In the genomic region with DNA sequence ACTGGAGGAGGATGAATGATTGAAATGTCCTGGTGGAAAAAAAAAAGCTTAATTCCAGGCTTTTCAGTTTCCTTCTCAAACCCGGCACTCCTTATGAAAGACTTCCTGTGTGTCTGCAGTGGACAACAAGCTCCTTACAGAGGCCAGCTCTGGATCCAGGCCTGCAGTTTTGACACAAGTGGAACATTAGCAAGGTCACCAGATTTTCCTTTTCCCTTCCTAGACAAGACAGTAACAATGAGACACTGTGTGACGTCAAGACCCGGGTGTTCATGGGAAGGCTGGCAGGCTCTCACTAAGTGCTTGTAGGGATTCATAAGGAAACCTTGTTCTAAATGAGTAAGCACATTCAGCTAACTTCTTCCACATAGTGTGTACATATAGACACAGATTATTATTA, we compare ENCODE assay signal across 9 mouse cellular contexts.
DNase-seq lines count a peak whose midpoint lies in the region; ATAC-seq and TF ChIP-seq lines count a peak whose summit lies in the region.
"Had no signal": no experiment of that assay in that cellular context is flagged by ENCODE, and none has a peak within 500 bp of the region (broad histone marks: within the 10 kb centered on the region; RNA-seq: fewer than 3 reads in every experiment).

No protein-coding gene starts in this region.

- H3K27me3 ChIP-seq in heart, embryonic 14.5 days (ENCODE audit: control insufficient read depth, insufficient read depth, low read length) = no peaks in the 10 kb centered on the region

- no peak overlapping the region for H3K4me3 ChIP-seq in cortical plate, adult 2 months (ENCODE audit: insufficient read depth, low read length)
- no peak overlapping the region for H3K4me3 ChIP-seq in heart, embryonic 14.5 days (ENCODE audit: control insufficient read depth in 1 of 2, insufficient read depth in 1 of 2, low read depth in 1 of 2, low read length in 2 of 2)

- H3K4me2 ChIP-seq in heart, embryonic 14.5 days (ENCODE audit: low read length) = peak overlapping the region; percentile 22; the same call in 1 of the 2 replicates

- 32% methylated on average over 3 of the region's 3 CpGs for WGBS in heart, embryonic 14.5 days

- TF ChIP-seq CTCF in cortical plate, adult 2 months (IDR thresholded peaks at IDR 0.05; ENCODE audit: extremely low read depth, insufficient read depth, low read length) = no peak

- TF ChIP-seq POLR2A in cortical plate, adult 2 months (IDR thresholded peaks at IDR 0.05; ENCODE audit: extremely low read depth, insufficient read depth, low read length) = no peak

- no peaks in the 10 kb centered on the region; the same call in 1 of the 2 replicates for H3K4me1 ChIP-seq in cortical plate, adult 2 months (ENCODE audit: control insufficient read depth, insufficient read depth, low read length)
- peaks cover 11 to 14% of the 10 kb centered on the region in 2 experiments for H3K4me1 ChIP-seq in heart, embryonic 14.5 days (ENCODE audit: control insufficient read depth in 2 of 2, insufficient read depth in 2 of 2, low read length in 2 of 2)

- H3K36me3 ChIP-seq in heart, embryonic 14.5 days (ENCODE audit: control insufficient read depth, insufficient read depth, low read length) = no peaks in the 10 kb centered on the region
- H3K36me3 ChIP-seq: G1E had no signal

- DNase-seq in layer of hippocampus, adult 11-12 months (ENCODE audit: low spot score) = peak; percentile 64
- DNase-seq in layer of hippocampus, postnatal 25 days (ENCODE audit: extremely low spot score in 1 of 2, low spot score in 1 of 2) = no peak
- DNase-seq in layer of hippocampus, adult 18-20 months (ENCODE audit: low spot score in 2 of 2) = peak; percentile 35 to 67
- peak; percentile 47 for DNase-seq in lung, postnatal 14 days
- DNase-seq in telencephalon, adult 2 months (ENCODE audit: low read depth, low spot score) = peak; percentile 71
- DNase-seq in natural killer cell, adult 2 months (ENCODE audit: low spot score in 2 of 2) = no peak

- peak; percentile 48; the same call in 1 of the 2 replicates for ATAC-seq in heart, embryonic 14.5 days (ENCODE audit: insufficient number of reproducible peaks, insufficient read depth, low FRiP score, low read depth)

- H3K9ac ChIP-seq in heart, embryonic 14.5 days (ENCODE audit: low read length) = no peak overlapping the region; the same call in 1 of the 2 replicates

- 0 out of 2 replicates have a peak overlapping the region, but pooled peaks have one; percentile 18 for H3K27ac ChIP-seq in cortical plate, adult 2 months (ENCODE audit: insufficient read depth, low read length)
- H3K27ac ChIP-seq in heart, embryonic 14.5 days (replicated peaks in 1 of 2; ENCODE audit: control insufficient read depth in 1 of 2, insufficient read depth in 1 of 2, low read depth in 2 of 2, low read length in 2 of 2) = peak overlapping the region; percentile 34 to 59; a peak in 3 of 4 replicates

- H3K9me3 ChIP-seq in heart, embryonic 14.5 days (ENCODE audit: control insufficient read depth, low read length) = no peaks in the 10 kb centered on the region
- H3K9me3 ChIP-seq: G1E had no signal

Comparison
In these comparisons a context has a peak if more than half of its experiments do, and no peak if none do; other contexts are left out.
1. DNase-seq: peak in layer of hippocampus, adult 11-12 months (single experiment), layer of hippocampus, adult 18-20 months (2 of 2), lung, postnatal 14 days (single experiment) and telencephalon, adult 2 months (single experiment); none in layer of hippocampus, postnatal 25 days (0 of 2) and natural killer cell, adult 2 months (0 of 2).